Mouse (Mus musculus): ENCODE data around the gene Olfr855. TPM values are rescaled to one million over a fixed set of nuclear protein-coding genes. Genes with fewer than 3 reads are reported as not detected.

Gene Olfr855
- polyA plus RNA-seq (2014; fragmentation: Illumina TruSeq; extraction: RNeasy Lipid Tissue Mini Kit (QIAGEN cat#74804); ENCODE audit: low read depth, low replicate concordance), result not detected

DNA sequence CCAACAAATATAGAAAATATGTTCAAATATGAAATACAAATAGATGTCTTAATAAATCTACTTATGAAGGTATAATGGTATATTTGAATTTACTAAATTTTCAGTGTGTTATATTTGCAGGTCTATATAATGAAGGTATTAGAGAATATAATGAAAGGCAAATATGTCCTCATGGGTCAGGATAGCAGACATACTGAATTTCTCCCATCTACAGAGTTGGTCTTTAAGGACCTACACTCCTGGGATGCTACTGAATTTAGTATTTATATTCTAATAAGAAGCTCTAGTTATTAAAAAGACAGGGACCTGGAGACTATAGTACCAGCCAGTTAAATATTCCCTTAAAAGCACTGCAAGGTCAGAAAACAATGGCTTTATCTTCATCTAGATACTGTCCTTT, at the start of gene Olfr855:
Gene Olfr855, plus strand, starts transcription at position 301 of the 400 bp plus-strand sequence.

DNA sequence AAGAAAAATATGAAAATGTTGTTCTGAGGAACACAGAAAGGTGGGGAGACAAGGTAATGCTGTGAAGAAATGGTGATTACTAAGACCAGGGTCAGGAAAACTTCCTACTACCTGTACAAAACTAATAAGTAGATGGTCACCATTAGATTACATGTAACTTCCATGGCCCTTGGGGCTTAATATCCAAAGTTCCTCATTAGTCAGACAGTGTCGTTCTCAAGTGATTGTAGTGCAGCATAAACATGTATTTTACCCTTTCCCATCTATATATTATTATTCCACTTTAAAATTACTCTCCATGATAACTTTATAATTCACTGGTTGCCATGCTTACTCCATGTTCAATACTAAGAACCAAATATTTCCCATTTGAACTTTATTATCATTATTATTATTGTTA, 41.4 kb upstream of the Olfr855 start, which contains the start of gene Olfr853:
Gene Olfr853, minus strand, starts transcription at position 101 of the 400 bp plus-strand sequence.

DNA sequence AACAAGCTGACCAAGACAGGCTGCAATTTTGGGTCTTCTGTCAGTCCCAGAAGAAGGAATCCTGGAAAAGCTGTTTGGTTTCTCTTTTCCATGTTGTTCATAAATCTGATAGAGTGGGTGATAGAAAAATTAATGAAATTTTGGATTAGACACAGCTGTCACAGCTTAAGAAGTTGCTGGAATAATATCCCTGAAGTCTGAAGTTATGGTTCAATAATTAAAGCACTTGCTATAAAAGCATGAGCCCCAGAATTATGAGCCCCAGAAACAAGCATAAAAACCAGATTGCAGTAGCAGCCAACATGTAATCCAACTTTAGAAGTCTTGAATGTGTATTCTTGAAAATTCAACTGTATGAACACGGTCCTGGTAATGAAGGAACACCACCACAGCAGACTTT, 15.1 kb upstream of the Olfr855 start, which contains the start of gene Olfr854:
Gene Olfr854, minus strand, starts transcription at position 101 of the 400 bp plus-strand sequence.

DNA sequence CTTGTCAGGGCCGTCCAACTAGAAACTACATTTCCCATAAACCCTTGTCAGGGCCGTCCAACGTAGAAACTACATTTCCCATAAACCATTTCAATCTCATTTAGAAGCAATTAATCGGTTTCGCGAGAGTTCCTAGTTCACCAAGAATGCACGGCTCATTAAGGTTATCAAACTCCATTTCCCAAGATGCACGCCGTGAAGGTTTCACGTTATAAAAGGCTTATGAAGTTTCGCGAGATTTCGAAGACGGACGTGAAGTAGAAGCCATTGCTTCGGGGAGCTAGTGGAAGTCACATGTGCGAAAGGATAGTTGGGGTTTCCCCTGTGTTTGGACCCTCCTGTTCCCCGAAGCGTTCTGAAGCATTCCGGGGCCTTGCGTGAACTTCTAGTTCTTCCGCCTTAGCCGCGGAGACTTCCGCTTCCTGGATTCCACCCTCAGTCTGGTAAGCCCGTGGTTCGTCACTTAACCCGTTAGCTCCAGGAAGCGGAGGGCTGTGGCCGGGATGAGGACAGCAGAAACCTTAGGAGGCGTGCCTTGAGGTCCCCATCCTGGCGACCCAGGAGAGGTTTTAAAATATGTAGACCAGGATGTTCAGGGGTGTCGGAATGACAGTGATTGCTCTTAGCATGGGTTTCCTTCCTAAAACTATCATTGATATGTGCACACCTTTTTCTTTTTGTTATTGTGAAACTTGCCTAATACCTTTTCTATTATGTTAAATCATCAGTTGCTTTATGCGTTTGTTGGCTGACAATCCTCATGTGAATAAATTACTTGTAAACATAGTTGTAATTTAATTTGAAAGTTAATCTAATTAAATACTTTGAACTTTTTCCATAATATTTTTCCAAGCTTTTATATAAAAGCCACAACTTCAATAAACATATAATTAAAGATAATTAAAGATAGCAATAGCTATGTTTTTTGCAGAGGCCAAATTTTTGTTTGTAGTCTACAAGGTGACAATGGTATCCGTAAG, 39.7 kb downstream of the Olfr855 start, which contains the start of gene Zfp317:
Gene Zfp317, plus strand, starts transcription at position 260 of the 980 bp plus-strand sequence.

Other genes starting within 250 kb of the Olfr855 start
- gene Olfr845, start 246.2 kb upstream of the Olfr855 start, polyA plus RNA-seq (2014; fragmentation: Illumina TruSeq; extraction: RNeasy Lipid Tissue Mini Kit (QIAGEN cat#74804); ENCODE audit: low read depth, low replicate concordance), result not detected
- gene Olfr846, start 218.6 kb upstream of the Olfr855 start, polyA plus RNA-seq (2014; fragmentation: Illumina TruSeq; extraction: RNeasy Lipid Tissue Mini Kit (QIAGEN cat#74804); ENCODE audit: low read depth, low replicate concordance), result not detected
- not detected for gene Olfr847, start 203.9 kb upstream of the Olfr855 start, polyA plus RNA-seq (2014; fragmentation: Illumina TruSeq; extraction: RNeasy Lipid Tissue Mini Kit (QIAGEN cat#74804); ENCODE audit: low read depth, low replicate concordance)
- not detected for gene Olfr849, start 142.4 kb upstream of the Olfr855 start, polyA plus RNA-seq (2014; fragmentation: Illumina TruSeq; extraction: RNeasy Lipid Tissue Mini Kit (QIAGEN cat#74804); ENCODE audit: low read depth, low replicate concordance)
- not detected for gene Olfr850, start 104.4 kb upstream of the Olfr855 start, polyA plus RNA-seq (2014; fragmentation: Illumina TruSeq; extraction: RNeasy Lipid Tissue Mini Kit (QIAGEN cat#74804); ENCODE audit: low read depth, low replicate concordance)
- not detected for gene Olfr851, start 89.3 kb upstream of the Olfr855 start, polyA plus RNA-seq (2014; fragmentation: Illumina TruSeq; extraction: RNeasy Lipid Tissue Mini Kit (QIAGEN cat#74804); ENCODE audit: low read depth, low replicate concordance)
- not detected for gene Olfr853, start 41.5 kb upstream of the Olfr855 start, polyA plus RNA-seq (2014; fragmentation: Illumina TruSeq; extraction: RNeasy Lipid Tissue Mini Kit (QIAGEN cat#74804); ENCODE audit: low read depth, low replicate concordance)
- gene Olfr854, start 15.2 kb upstream of the Olfr855 start, polyA plus RNA-seq (2014; fragmentation: Illumina TruSeq; extraction: RNeasy Lipid Tissue Mini Kit (QIAGEN cat#74804); ENCODE audit: low read depth, low replicate concordance), result not detected
- gene Zfp317, start 39.5 kb downstream of the Olfr855 start, polyA plus RNA-seq (2014; fragmentation: Illumina TruSeq; extraction: RNeasy Lipid Tissue Mini Kit (QIAGEN cat#74804); ENCODE audit: low read depth, low replicate concordance), result 29.3 TPM
- not detected for gene Olfr857, start 126.8 kb downstream of the Olfr855 start, polyA plus RNA-seq (2014; fragmentation: Illumina TruSeq; extraction: RNeasy Lipid Tissue Mini Kit (QIAGEN cat#74804); ENCODE audit: low read depth, low replicate concordance)
- gene Olfr58, start 197.7 kb downstream of the Olfr855 start, polyA plus RNA-seq (2014; fragmentation: Illumina TruSeq; extraction: RNeasy Lipid Tissue Mini Kit (QIAGEN cat#74804); ENCODE audit: low read depth, low replicate concordance), result not detected
- gene Olfr859, start 222.3 kb downstream of the Olfr855 start, polyA plus RNA-seq (2014; fragmentation: Illumina TruSeq; extraction: RNeasy Lipid Tissue Mini Kit (QIAGEN cat#74804); ENCODE audit: low read depth, low replicate concordance), result not detected

Measured in kidney, adult 10 weeks (tissue).